Mouse (Mus musculus): Measurements from ENCODE around the gene Acsf3.

Acsf3 gene

DNA sequence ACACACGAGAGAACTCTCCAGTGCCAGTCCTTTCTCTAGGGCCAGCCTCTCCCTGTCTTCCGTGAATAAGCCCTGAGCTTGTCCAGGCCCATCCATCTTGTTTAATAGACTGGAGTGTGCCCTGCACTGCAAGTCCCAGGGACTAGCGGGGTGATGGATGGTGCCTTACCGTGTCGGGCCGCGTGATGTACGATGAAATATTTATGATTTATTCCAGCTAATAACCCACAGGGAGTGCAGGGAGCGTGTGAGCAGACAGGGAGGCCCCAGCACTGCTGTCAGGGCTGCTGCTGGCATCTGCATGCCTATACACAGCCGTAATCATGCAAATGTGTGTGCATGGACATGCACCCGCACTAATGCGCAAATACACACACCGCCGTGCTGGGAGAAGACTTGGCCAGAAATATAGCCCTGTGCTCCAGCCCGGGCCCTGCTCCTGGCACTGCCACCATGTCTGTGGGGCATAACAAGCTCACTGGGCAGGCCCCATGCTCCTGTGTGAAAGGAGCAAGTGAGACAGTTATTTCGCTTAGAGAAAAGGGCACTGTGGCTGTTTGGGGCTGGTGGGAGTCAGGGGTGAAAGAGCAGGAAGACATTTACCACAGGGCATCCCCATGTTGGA lies 36.7 kb downstream of the Acsf3 start:
- DNase-seq, result no peak

DNA sequence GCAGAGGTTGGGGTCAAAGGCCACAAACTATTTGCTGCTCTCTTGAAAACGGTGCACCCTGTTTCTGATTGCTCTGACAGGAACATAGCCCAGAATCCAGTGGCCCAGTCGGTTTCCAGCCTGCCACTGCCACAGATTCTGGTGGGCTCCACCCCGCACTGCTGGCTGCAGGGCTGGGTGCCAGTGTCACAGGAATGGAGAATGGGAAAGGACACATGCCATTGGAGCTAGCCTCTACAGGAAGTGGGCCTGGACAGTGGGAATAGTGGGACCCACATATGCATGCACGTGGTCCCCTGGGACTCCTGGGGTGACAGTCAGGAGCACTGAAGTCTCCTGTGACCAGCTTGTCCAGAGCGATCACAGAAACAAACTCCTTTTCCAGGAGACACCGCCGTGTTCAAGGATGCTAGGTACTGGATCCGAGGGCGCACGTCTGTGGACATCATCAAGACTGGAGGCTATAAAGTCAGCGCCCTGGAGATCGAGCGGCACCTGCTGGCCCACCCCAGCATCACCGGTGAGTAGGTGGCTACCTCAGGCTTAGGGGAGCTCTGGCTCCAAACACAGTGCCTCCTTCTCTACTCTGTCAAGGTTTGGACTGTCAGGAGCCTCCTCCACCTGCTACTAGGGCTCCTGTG lies 37.4 kb downstream of the Acsf3 start:
- DNase-seq, result peak; percentile 56

DNA sequence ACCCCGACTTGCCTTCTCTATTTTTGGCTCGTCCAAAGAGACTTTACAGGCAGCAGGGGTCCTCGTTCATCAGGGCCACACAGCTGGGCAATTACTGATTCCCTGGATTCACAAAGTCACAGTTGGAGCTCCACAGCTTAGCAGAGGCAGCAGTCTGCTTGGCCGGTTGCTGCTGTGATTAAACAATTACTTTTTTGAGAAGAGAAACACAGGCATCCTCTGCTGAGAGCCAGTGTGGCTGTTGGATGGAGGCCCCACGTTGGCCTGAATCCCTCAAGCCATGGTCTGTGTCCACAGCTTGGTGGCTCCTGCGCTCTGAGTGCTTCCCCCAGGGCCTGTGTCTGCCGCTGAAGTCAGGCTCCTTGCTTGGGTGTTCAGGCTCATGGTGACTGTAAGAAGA lies 39.3 kb downstream of the Acsf3 start:
- no peak for DNase-seq

DNA sequence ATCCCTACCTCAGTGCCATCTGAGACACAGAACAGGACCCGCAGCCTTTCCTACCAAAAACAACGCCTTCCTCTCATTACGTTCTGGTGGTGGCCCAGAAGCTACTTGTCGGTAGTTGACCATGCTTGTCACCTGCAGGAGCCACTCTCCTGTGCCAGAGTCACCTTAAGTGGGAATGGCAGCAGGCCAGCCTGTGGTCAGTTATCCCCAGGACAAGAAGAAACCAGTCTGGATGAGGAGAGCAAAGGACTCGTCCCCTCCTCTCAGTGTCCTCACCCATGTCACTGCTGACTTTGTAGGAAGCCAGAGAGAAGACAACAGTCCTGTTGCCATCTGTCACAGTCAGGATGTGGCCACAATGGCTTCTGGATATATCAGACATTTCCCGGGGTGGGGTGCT lies 41.7 kb downstream of the Acsf3 start:
- no peak for DNase-seq

DNA sequence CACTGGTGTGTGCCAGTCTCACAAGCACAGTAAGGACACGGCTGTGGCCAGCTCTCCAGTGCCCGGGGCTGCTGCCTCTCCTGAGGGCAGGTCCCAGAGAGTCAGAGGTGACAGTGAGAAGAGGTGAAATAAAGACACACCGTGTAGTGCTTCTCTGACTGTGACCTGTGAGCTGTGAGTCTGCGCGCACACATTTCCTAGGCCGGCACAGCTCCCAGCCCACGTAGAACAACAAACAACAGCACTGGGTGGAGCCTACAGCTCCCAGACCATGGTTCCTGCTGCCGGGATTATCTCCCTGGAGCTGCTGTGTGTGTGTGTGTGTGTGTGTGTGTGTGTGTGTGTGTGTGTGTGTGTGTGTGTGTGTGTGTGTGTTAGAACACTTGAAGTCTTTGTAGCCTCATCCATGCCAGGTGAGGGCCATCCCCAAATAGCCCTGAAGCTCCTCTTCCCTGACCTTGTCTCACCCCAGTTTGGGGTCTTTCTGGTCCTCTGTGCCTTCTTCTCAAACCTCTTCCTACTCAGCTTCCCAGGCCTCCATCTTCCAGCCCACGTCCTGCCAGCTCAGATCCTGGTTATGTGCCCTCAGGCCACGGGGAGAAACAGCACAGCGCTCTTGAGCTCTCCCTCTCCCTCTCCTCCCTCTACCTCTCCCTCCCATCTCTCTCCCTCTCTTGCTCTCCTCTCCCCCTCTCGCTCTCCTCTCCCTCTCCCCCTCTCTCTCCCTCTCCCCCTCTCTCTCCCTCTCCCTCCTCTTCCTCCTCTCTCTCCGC lies 42.6 kb downstream of the Acsf3 start:
- no peak for DNase-seq

DNA sequence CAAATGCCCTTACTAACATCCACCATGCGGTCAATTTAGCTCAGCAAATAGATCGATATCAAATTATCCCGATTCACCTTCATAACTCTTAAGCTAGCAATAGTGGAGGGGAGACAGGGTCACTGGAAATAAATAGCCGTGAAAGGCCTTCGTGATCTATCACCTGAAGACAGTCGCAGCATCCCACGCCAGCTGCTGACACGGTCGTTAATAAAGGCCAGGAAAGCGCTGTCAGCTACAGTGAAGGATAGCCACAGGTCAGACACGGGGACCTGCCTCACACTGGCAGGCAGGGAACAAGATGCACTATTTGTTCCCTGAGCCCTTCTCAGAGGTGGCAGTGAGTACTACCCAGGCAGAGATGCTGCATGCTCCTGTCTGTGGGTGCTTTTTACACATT lies 44.5 kb downstream of the Acsf3 start:
- DNase-seq, result no peak

DNA sequence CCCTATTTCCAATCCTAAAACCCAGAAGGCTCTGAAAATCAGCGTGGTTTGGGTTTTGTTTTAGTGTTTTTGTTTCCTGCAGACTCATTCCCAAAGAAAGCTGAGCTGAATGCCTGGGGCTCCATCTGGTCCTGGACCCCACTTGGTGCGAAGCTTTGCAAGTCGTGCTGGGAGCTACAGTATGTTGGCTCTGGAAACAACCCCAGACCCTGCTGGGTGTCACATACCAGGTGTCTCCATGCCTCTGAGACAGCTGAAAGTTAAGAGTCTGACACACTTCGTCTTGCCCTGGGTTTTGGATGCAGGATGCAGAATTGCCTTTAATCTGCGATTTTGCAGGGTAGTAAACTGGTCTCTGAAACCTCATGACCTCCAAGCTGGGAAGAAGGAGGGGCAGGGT lies 49.3 kb downstream of the Acsf3 start:
- peak; percentile 29 for DNase-seq

DNA sequence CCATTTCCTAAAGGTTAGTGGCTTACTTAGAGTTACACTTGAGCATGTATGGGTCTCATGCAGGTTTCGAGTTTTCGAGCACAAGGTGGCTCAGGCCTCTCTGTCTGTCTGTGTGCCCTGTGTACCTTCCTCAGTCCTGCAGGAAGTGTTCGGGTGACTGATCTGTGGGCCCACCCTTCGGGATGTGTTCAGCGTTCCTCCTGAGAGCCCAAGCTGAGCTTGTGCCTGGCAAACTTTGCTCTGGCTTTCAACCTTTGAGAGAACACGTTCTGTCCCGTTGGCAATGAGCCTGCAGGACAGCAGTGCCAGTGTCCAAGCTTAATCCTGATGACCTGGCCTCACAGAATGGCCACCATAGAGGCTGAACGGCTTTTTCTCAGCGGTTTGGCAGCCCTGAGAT lies 49.7 kb downstream of the Acsf3 start:
- no peak for DNase-seq

DNA sequence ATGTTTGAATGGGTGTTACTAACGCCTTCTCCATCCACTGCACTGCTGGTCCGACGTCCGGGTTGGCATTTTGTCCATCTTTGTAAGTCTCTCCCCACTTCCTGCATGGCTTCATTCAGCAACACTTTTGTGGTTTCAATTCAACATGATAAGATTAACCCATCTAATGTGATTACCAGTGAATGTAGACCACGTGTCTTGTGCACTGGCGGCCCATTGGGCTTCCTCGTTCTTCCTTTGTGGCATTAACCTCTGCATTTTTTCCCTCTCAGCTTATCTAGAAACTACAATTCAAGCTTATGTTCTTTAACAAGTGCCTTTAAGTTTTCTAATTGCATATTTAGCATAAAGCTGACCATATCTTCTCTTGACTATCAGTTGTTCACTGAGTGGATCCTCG lies 50.1 kb downstream of the Acsf3 start:
- no peak for DNase-seq

DNA sequence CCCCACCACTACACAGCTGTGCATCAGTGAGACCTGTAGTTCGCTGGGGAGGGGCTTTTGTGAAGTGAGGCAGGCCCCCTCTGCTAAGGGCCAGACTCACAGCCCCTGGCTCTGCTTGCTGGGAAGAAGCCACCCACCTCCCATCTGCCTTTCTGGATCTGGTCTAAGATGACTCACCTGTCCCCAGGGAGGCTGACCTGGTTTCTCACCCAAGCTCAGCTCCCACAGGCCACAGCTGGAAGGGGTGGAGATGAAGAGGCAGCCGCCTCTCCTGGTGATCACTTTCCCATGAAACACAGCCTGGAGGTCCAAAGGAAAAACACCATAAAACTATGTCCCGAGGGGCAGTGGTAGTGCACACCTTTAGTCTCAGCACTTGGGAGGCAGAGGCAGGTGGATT lies 54.1 kb downstream of the Acsf3 start:
- DNase-seq, result no peak

DNA sequence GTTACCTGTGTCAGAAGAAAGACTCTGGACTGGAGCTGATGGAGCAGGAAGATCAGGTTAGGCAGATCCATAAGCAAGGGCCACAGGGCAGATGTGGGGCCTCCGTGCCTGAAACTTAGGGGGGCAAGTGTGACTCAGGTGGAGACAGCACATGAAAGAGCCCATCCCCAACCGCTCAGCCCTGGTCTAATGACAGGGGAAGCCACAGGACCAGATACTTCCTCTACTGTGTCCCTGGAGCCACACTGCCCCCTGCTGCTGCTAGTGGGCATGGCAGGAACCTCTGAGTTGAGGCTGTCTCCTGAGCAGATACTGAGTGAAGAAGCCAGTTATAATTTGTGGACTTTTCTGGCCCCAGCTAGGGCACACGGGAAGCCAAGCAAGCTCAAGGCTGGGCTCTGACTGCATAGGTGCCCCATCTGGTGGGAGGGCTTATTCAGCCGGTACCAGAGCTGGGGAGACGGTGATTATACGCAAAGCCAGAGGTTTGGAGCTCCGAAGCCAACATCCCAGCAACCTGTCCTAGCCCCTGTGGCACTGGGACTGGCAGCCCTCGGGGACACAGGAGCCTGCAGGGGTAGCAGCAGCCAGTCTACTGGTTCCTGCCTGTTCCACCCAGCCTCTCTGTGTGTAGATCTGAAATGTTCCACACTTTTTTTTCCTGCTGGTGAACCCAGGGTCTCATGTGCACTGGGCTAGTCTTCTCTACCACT lies 55.2 kb downstream of the Acsf3 start:
- peak; percentile 96 for DNase-seq

DNA sequence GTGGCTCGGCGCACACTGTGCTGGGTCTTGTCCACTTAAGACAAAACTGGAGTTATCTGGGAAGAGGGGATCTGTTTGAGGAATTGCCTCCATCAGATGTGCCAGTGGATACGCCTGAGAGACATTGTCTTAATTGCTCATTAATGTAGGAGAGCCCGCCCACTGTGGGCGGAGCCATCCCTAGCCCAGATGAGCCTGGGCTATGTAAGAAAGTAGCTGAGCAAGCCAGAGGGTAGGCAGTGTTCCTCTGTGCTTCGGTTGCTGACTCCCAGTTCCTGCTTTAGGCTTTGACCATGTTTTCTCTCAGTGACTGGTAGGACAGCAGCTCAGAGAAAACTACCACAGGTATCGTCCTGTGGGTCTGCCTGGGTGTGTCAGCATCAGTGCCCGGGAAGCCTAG lies 59.1 kb downstream of the Acsf3 start:
- DNase-seq, result no peak

DNA sequence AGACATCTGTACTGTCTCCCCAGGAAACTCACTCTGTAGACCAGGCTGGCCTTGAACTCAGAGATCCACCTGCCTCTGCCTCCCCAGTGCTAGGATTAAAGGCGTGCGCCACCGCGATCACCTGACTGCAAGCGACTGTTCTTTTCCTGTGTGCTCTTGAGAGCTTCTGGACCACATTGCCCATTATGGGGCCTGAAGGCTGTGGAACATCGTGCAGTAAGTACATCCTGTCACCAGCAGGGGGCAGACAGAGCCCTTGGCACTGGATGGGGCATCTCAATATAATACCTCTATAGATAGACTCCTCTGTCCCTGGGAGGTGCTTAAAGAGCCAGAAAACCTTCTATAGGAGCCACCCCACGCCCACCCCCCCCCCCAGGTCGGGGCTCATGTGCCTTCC lies 59.7 kb downstream of the Acsf3 start:
- peak; percentile 77 for DNase-seq

DNA sequence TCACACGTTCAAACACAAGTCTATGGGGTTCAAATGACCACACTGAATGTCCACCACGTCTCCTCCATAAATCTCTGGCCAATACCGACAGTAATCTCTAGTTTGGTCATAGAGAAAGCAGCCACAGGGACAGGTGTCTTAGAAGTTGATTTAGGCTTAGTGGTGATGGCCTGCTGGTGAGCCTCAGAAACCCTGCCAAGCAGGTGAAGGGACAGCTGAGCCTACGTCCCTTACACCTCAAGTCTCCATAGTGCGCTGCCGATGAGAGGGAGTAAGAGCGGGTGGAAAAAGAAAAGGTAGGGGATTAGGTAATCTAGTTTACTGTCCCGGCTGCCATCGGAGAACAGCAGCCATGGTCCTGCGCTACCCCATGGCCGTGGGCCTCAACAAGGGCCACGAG lies 60.9 kb downstream of the Acsf3 start:
- no peak for DNase-seq

DNA sequence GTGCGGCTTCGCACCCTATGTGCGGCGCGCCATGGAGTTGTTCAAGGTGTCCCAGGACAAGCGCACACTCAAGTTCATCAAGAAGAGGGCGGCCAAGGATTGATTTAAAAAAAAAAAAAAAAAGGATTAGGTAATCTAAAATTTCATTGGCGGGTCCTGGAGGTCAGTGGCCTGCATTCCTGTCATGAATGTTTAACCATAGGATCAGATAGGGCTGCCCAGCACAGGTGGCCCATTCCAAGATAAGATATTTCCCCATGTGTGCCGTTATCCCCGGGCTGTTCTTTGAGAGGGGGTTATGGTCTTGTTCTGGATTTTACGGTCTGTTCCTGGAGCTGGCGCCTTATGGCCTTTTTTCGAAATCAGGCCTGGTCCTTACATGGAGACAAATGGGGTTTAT lies 61.4 kb downstream of the Acsf3 start:
- DNase-seq, result no peak

DNA sequence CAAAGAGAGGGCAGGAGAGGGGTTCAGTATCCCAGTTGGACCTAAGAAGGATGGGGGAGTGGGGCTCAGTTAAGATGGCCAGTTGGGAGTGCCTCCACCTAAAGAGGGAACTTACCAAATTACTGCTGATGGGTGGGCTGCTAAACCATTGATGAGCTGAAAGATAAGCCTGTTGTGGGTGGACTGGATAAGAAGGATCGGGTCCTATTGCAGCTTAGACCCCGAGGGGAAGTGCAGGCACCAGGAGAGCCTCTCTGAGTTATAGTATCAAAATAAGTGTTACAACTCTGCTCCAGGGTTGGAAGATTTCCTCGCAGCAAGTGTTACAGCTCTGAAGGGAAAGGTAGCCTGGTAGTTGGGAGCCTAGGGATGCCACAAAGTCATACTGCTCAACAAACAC lies 68.9 kb downstream of the Acsf3 start:
- no peak for DNase-seq

DNA sequence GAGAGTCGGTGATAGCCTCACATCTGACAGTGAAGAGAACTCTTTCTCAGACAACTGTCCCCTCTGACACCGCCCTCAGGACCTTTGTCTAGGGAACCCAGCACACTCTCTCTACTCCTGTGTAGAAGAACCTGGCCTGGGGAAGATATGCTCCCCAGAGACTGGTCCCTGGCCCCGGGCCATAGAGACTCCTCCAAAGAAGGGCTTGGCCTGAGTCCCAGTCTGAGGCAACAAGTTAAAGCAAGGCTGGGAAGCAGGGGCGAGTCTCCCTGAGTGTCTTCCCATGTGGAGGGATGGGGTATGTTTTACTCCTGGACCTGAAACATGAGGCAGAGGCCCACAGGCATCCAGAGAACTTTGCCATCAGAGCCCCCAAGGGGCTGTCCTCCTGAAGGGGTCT lies 70.4 kb downstream of the Acsf3 start:
- DNase-seq, result no peak

DNA sequence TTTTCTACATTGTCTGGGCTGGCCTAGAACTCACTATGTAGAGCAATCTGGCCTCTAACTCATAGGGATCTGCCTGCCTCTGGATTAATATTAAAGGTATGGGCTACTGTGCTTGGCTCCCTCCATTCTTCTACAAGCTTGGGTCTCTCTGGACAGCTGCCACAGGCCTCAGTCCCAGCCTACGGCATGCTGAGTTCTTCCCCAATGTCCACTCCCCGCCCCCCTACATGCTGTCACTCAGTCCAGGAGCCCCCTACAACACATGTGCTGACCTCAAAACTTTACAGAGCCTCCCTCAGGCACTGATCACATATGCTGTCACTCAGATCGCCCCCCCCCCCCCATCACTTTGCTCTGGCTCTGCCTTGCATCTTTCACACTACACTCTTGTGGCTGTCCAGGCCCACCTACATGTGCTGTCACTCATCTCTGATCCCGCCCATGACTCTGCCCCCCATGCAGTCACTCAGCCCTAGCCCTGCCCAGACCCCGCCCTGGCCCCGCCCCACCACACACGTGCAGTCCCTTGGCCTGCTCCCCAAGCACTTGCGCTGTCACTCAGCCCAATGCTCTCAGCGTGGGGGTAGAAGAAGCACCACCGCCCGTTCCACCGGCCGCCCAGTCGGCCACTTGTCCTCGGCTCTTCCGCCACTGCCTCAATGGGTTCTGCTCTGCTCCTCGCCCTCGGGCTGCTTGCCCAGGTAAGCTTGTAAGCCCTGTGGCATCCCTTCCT lies 72.7 kb downstream of the Acsf3 start, which contains the start of gene Cdh15:
Gene Cdh15, plus strand, starts transcription at position 138 of the 733 bp plus-strand sequence.
- DNase-seq, result peak; percentile 64

DNA sequence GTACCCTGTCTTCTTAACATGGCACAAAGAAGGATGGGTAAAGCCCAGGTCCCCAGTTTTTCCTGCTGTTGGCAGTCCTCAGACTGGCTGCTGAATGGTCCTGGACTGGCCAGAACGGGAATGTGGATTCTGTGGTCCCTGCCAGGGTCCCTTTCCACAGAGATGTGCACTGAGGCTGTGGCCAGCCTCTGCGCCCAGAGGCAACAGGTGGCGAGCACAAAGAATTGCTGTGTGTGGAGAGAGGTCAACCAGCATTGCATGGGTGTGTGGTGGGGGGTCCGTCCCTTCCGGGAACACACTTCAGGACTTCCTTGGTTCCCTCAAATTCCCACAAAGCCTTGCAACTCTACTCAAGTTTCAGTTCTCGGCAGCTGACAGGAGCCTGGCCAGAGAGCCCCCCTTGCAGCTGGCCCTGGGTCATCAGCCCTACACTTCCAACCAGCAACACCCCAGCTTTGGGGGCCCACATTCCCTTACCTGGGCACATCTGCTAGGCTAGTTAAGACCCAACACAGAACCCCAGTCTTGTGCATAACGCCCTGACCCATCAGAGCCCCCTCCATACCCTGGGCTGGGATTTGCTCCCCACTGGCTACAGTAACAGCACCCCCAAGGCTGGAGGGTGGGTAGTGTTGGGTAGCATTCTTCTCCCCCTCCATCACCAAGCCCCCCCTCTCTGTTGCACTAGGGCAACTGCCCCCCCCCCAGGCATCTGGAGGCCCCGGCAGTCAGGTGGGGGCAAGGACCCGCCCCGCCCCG lies 74.0 kb downstream of the Acsf3 start:
- no peak for DNase-seq

DNA sequence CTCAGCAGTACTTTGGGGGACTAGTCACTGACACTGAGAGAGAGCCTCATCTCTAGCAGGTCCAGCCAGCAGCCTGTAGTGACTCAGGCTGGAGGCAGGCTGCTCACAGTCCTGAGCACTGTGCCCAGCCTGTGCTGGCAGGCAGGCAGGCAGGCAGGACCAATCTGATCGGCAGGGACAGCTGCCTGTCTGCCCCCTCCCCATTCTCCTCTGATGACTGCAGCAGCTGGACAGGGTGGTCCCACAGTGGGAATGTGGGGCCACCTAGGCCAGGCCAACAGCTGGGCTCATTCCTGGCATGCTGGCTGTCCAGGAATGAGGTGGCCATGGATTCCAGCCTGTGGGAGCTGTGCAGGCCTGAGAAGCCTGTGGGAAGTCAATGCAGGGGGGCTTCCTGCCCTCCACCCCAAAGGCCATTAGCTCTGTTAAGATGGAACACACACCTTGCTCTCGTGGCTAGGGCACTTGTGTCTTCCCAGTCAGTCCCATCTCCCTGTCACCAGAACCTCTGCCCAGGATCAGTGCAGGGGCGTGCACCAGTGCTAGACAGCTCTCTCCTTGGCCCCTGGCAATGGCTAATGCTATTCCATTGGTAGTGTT lies 75.5 kb downstream of the Acsf3 start:
- DNase-seq, result no peak

DNA sequence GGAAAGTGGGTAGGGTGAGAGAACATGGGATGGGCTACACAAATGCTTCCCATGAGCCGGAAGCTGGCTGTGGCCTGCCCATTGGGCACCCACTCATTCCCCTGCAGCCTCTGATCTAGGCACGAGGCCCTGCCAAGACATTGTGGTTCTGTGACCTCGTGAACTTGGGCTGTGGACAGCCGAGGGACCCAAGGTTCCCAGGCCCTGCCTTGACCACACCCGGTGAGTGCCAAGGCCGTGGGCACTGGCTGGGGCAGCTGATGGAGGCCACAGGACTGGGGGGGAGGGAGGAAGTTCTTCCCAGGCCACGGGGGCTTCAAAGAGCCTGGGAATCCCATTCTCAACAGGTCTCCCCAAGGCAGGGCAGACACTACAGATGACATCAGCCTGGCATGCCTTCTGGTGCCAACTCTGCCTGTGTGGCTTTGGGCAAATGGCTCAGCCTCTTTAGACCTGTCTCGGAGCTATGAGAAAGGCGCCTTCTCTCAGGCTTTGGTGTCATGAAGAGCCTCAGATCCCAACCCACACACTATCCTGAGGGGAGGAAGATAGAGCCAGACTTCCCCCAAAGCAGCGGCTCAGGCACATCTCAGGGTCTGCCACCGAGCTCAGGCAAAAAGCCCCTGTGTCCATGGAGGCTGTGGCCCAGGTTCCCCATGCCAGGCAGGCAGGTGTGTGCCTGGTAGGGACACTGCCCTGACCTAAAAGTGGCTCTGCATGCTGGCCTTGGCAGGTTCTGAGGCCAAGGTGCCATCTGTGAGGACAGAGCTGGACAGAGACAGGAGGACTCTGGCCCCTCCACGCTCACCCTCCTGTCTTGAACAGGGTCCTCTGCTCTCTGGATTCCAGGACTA lies 76.6 kb downstream of the Acsf3 start:
- no peak for DNase-seq
